Mouse (Mus musculus): ENCODE measurements around the gene 4933415A04Rik. TPM values are rescaled to one million over a fixed set of nuclear protein-coding genes. Genes with fewer than 3 reads are reported as not detected.

The 4933415A04Rik gene
- polyA plus RNA-seq, 1 experiment: not detected

GRCm38 (mm10) chr11:43589530-43590072 is 2.8 kb downstream of the 4933415A04Rik start:
- Histone ChIP-seq H3K36me3 (ENCODE audit: control insufficient read depth) (no peaks in the 10 kb centered on the region; the same call in 1 of the 2 replicates), H3K27me3 (ENCODE audit: control insufficient read depth) (no peaks in the 10 kb centered on the region), H3K4me3 (replicated peaks) (no peak overlapping the region), H3K9me3 (ENCODE audit: control insufficient read depth, low read length) (no peaks in the 10 kb centered on the region), H3K4me1 (ENCODE audit: control insufficient read depth) (no peaks in the 10 kb centered on the region)
- TF ChIP-seq TAL1 (IDR thresholded peaks at IDR 0.05; ENCODE audit: low read length) (no peak), GATA1 (IDR thresholded peaks at IDR 0.05; ENCODE audit: low read length) (no peak)

GRCm38 (mm10) chr11:43601440-43601839 is 14.6 kb downstream of the 4933415A04Rik start, which contains the start of gene Fabp6:
TSS of gene Fabp6 (minus strand) at chr11:43601540.
- TF ChIP-seq TAL1 (IDR thresholded peaks at IDR 0.05; ENCODE audit: low read length): no peak
- no peaks in the 10 kb centered on the region for H3K36me3 ChIP-seq (ENCODE audit: control insufficient read depth)
- no peak within 1 kb of the TSS for H3K4me3 ChIP-seq (replicated peaks)
- H3K4me1 ChIP-seq (ENCODE audit: control insufficient read depth): no peaks in the 10 kb centered on the region
- no peaks in the 10 kb centered on the region for H3K27me3 ChIP-seq (ENCODE audit: control insufficient read depth)
- peaks cover 2% of the 10 kb centered on the region; the same call in 1 of the 2 replicates for H3K9me3 ChIP-seq (ENCODE audit: control insufficient read depth, low read length)

DNA sequence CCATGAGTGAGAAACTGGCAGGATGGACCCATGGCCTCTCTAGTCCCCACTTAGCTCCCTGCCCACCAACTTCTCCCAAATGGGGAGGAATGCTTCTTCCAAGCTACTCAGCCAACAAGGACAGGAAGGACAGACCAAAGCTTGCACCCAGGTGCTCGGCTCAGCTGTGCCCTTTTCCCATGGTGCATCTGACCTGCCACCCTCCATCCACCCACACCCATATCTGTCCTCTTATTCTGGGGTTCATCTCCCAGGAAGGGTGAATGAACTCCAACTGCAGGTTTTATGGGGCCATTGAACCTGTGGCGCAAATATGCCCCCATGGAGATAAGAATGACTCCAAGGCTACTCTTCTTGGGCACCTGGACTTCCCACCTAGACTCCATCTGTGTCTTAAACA is 17.4 kb downstream of the 4933415A04Rik start:
- H3K9me3 ChIP-seq (ENCODE audit: control insufficient read depth, low read length): no peaks in the 10 kb centered on the region
- no peaks in the 10 kb centered on the region for H3K4me1 ChIP-seq (ENCODE audit: control insufficient read depth)
- H3K27me3 ChIP-seq (ENCODE audit: control insufficient read depth): no peaks in the 10 kb centered on the region
- H3K4me3 ChIP-seq (replicated peaks): no peak overlapping the region
- no peaks in the 10 kb centered on the region for H3K36me3 ChIP-seq (ENCODE audit: control insufficient read depth)
- TF ChIP-seq TAL1 (IDR thresholded peaks at IDR 0.05; ENCODE audit: low read length) (no peak), GATA1 (IDR thresholded peaks at IDR 0.05; ENCODE audit: low read length) (no peak)

- H3K27me3 ChIP-seq (ENCODE audit: control insufficient read depth): no peaks in the 10 kb centered on the region
- TF ChIP-seq TAL1 (IDR thresholded peaks at IDR 0.05; ENCODE audit: low read length): no peak
Observed at GRCm38 (mm10) chr11:43604891-43605290, 18.1 kb downstream of the 4933415A04Rik start.

DNA sequence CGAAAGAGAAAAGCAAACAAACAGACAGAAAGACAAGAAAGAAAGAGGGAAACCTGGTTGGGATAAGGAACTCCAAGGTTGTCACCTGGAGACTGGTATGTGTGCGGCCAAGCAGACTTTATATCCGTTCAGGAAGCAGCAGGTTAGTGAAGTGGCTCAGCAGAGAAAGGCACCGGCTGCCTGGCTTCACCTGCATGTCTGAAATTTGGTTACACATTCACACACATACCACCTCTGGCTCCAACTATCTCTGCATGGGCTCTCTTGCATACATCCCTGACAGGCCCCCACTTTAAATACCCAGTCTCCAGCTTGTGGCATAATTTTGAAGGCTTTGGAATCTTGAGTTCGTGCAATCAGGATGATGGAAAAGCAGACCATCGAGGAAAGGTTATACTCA is 19.0 kb downstream of the 4933415A04Rik start:
- H3K4me3 ChIP-seq (replicated peaks): no peak overlapping the region
- TF ChIP-seq GATA1 (IDR thresholded peaks at IDR 0.05; ENCODE audit: low read length): no peak
- TF ChIP-seq TAL1 (IDR thresholded peaks at IDR 0.05; ENCODE audit: low read length): no peak
- no peaks in the 10 kb centered on the region for H3K9me3 ChIP-seq (ENCODE audit: control insufficient read depth, low read length)
- H3K4me1 ChIP-seq (ENCODE audit: control insufficient read depth): no peaks in the 10 kb centered on the region
- no peaks in the 10 kb centered on the region for H3K36me3 ChIP-seq (ENCODE audit: control insufficient read depth)
- H3K27me3 ChIP-seq (ENCODE audit: control insufficient read depth): no peaks in the 10 kb centered on the region

More at GRCm38 (mm10) chr11:43604891-43605290, 18.1 kb downstream of the 4933415A04Rik start:
- no peaks in the 10 kb centered on the region for H3K9me3 ChIP-seq (ENCODE audit: control insufficient read depth, low read length)
- no peak overlapping the region for H3K4me3 ChIP-seq (replicated peaks)
- no peaks in the 10 kb centered on the region for H3K4me1 ChIP-seq (ENCODE audit: control insufficient read depth)
- H3K36me3 ChIP-seq (ENCODE audit: control insufficient read depth): no peaks in the 10 kb centered on the region

GRCm38 (mm10) chr11:43608440-43608839 is 21.6 kb downstream of the 4933415A04Rik start:
- H3K9me3 ChIP-seq (ENCODE audit: control insufficient read depth, low read length): no peaks in the 10 kb centered on the region
- no peaks in the 10 kb centered on the region for H3K36me3 ChIP-seq (ENCODE audit: control insufficient read depth)
- H3K27me3 ChIP-seq (ENCODE audit: control insufficient read depth): no peaks in the 10 kb centered on the region
- no peak for TF ChIP-seq TAL1 (IDR thresholded peaks at IDR 0.05; ENCODE audit: low read length)
- TF ChIP-seq GATA1 (IDR thresholded peaks at IDR 0.05; ENCODE audit: low read length): no peak
- H3K4me1 ChIP-seq (ENCODE audit: control insufficient read depth): no peaks in the 10 kb centered on the region
- no peak overlapping the region for H3K4me3 ChIP-seq (replicated peaks)

DNA sequence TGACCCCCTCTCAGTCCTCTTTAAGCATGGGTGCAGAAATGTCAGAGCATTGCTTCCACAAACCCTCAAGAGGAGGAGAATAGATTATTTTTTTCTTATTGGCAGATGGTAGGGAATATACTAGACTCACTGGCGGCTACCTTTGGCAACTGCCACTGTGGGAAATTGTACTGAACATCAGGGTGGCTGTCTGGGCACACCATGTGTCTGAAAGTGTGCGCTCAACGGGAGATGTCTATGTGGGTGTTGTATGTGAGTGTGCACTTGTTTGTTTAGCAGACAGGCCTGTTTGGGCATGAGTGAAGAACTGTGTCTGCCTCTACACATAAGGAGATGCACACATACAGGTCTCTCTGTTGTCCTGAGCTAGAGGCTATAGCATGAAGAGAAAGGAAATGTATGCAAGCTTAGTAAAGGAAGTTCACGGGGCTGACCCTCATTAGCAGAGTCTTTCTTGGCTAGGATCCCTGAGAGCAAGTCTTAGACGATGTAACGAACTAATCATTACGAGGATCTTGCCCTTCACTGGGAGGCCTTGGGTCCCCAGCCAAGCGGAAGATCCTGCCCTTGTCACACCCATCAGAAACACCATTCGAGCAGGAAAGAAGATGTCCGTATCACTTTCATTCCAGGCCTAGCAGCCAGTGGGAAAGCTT is 23.3 kb downstream of the 4933415A04Rik start:
- Histone ChIP-seq H3K4me3 (replicated peaks) (no peak overlapping the region), H3K9me3 (ENCODE audit: control insufficient read depth, low read length) (no peaks in the 10 kb centered on the region), H3K27me3 (ENCODE audit: control insufficient read depth) (no peaks in the 10 kb centered on the region), H3K36me3 (ENCODE audit: control insufficient read depth) (no peaks in the 10 kb centered on the region), H3K4me1 (ENCODE audit: control insufficient read depth) (no peaks in the 10 kb centered on the region)
- TF ChIP-seq GATA1 (IDR thresholded peaks at IDR 0.05; ENCODE audit: low read length) (no peak), TAL1 (IDR thresholded peaks at IDR 0.05; ENCODE audit: low read length) (no peak)

- TF ChIP-seq TAL1 (IDR thresholded peaks at IDR 0.05; ENCODE audit: low read length): no peak
- TF ChIP-seq GATA1 (IDR thresholded peaks at IDR 0.05; ENCODE audit: low read length): no peak
- H3K36me3 ChIP-seq (ENCODE audit: control insufficient read depth): no peaks in the 10 kb centered on the region
- H3K9me3 ChIP-seq (ENCODE audit: control insufficient read depth, low read length): no peaks in the 10 kb centered on the region
- no peaks in the 10 kb centered on the region for H3K27me3 ChIP-seq (ENCODE audit: control insufficient read depth)
- H3K4me1 ChIP-seq (ENCODE audit: control insufficient read depth): no peaks in the 10 kb centered on the region
- H3K4me3 ChIP-seq (replicated peaks): no peak overlapping the region
Observed at GRCm38 (mm10) chr11:43610662-43611033, 23.8 kb downstream of the 4933415A04Rik start.

DNA sequence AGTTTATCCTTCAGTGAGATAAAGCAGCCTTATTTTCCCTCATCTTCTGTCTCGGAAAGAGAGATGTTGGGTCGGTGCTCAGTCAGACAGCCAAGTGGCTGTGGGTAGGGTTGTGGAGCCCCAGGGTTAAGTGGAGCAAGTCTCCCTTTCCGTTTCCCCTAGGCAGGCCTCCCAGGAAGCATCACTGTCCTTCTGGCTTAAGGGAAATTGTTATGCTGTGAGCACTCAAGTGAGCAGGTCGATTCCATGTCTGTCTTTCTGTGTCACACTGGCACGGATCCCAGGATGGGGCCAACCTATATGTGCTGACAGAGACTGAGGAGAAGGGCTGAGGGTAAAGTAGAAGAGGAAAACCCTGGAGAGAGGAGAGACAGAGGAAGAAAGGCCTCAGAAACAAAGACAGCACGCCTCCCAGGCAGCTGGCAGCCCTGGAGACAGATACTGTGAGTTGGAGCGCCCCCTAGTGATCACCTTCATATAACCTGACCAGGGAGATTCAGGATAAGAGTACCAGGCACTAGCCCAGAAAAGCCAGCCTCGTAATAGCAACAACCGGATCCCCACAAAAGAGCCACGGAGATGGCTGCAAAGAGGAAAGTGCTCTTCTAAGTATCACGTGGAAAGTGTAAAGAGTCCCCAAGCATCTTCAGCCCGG is 26.1 kb downstream of the 4933415A04Rik start:
- H3K27me3 ChIP-seq (ENCODE audit: control insufficient read depth): no peaks in the 10 kb centered on the region
- H3K4me3 ChIP-seq (replicated peaks): no peak overlapping the region

More for the DNA sequence above, 26.1 kb downstream of the 4933415A04Rik start:
- TF ChIP-seq GATA1 (IDR thresholded peaks at IDR 0.05; ENCODE audit: low read length) (no peak), TAL1 (IDR thresholded peaks at IDR 0.05; ENCODE audit: low read length) (no peak)
- Histone ChIP-seq H3K36me3 (ENCODE audit: control insufficient read depth) (no peaks in the 10 kb centered on the region), H3K4me1 (ENCODE audit: control insufficient read depth) (no peaks in the 10 kb centered on the region), H3K9me3 (ENCODE audit: control insufficient read depth, low read length) (no peaks in the 10 kb centered on the region)

All from erythroblast, embryonic 14.5 days (primary cell).